Mouse (Mus musculus) CD4-positive, CD25-positive, alpha-beta regulatory T cell, adult 2 months (primary cell): Measurements from ENCODE around the gene Gtpbp3.
A peak's percentile ranks its signal among the peaks of the same experiment; 100 is the strongest.

Experiments used
- DNase-seq: peaks from one replicate; pipeline ENCODE4 v3.0.0-alpha.2; 2012; ENCODE audit warnings: low read depth, low spot score

The Gtpbp3 gene

GRCm38 (mm10) chr8:71497077-71497645 lies 9.3 kb downstream of the Gtpbp3 start:
- no peak for DNase-seq

- DNase-seq: no peak
Measured at GRCm38 (mm10) chr8:71497881-71498501, 10.1 kb downstream of the Gtpbp3 start.

GRCm38 (mm10) chr8:71498816-71499690 lies 11.2 kb downstream of the Gtpbp3 start:
- DNase-seq: no peak

- DNase-seq: no peak
Measured at GRCm38 (mm10) chr8:71504349-71504748, 16.4 kb downstream of the Gtpbp3 start.

- DNase-seq: no peak
Measured at GRCm38 (mm10) chr8:71505326-71505725, 17.4 kb downstream of the Gtpbp3 start.

GRCm38 (mm10) chr8:71505979-71506378 lies 18.1 kb downstream of the Gtpbp3 start:
- no peak for DNase-seq

- no peak for DNase-seq
Measured at GRCm38 (mm10) chr8:71507589-71508104, 19.7 kb downstream of the Gtpbp3 start.

GRCm38 (mm10) chr8:71509316-71509715 lies 21.4 kb downstream of the Gtpbp3 start:
- no peak for DNase-seq

- no peak for DNase-seq
Measured at GRCm38 (mm10) chr8:71511644-71512043, 23.7 kb downstream of the Gtpbp3 start, which contains the start of gene Plvap. TSS of gene Plvap (minus strand) at chr8:71511752.

GRCm38 (mm10) chr8:71513018-71513754 lies 25.3 kb downstream of the Gtpbp3 start:
- no peak for DNase-seq

GRCm38 (mm10) chr8:71515043-71515442 lies 27.1 kb downstream of the Gtpbp3 start:
- no peak for DNase-seq

- no peak for DNase-seq
Measured at GRCm38 (mm10) chr8:71516786-71517185, 28.9 kb downstream of the Gtpbp3 start.

GRCm38 (mm10) chr8:71519037-71519825 lies 31.3 kb downstream of the Gtpbp3 start:
- peak; percentile 84 for DNase-seq

- peak; percentile 96 for DNase-seq
Measured at GRCm38 (mm10) chr8:71521634-71522033, 33.7 kb downstream of the Gtpbp3 start.

GRCm38 (mm10) chr8:71525226-71526050 lies 37.5 kb downstream of the Gtpbp3 start, which contains the start of gene Ccdc194:
TSS of gene Ccdc194 (minus strand) at chr8:71525711.
- DNase-seq: no peak

- no peak for DNase-seq
Measured at GRCm38 (mm10) chr8:71526272-71526671, 38.4 kb downstream of the Gtpbp3 start.

- DNase-seq: no peak
Measured at GRCm38 (mm10) chr8:71527162-71527870, 39.4 kb downstream of the Gtpbp3 start.

- peak; percentile 67 for DNase-seq
Measured at GRCm38 (mm10) chr8:71528362-71529073, 40.6 kb downstream of the Gtpbp3 start.
